Mouse (Mus musculus): Measurements from ENCODE around the gene Ppfibp1. TPM values are rescaled to one million over a fixed set of nuclear protein-coding genes. Genes with fewer than 3 reads are reported as not detected.
A peak's percentile ranks its signal among the peaks of the same experiment; 100 is the strongest.

Gene Ppfibp1
- polyA plus RNA-seq, 1 experiment from 2014 or later: 138 TPM

- DNase-seq (ENCODE audit: low read depth, low spot score) (no peak), ATAC-seq (no peak)
- no peak for TF ChIP-seq CTCF (IDR thresholded peaks at IDR 0.05)
- H3K27me3 ChIP-seq: no peaks in the 10 kb centered on the region
- in situ Hi-C loops (cut with MboI; ENCODE audit: low pct_unique_long_range_greater_than_20kb): loop anchor here (5.0 kb wide), 1 partner anchor 68 kb away; no protein-coding TSS in a partner anchor
- ChIA-PET POLR2A (no interaction called here), CTCF (interaction anchor here (0.6 to 1.4 kb wide), 2 partner anchors 11 to 21 kb away, joined by 3 to 4 read pairs; no protein-coding TSS in a partner anchor)
Measured at GRCm38 (mm10) chr6:146949682-146950453, 61.6 kb downstream of the Ppfibp1 start.

DNA sequence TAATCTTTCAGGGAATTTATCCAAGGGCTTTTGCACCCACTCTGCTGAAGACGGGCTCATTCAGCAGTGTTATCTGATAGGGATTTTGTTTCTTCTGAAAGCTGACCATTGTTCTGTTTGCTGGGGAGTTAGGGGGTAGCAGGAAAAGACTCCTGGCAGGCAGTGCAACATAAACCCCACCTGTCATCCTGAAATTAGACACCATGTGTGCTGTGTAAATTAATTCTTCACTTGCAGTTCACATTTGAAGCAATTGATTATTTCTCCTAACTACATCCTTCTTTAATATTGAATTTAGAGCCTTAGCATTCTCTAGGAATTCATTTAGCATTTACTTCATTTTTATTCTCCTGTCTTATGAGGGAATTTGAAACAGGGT lies 62.2 kb downstream of the Ppfibp1 start:
- in situ Hi-C loops (cut with MboI; ENCODE audit: low pct_unique_long_range_greater_than_20kb): loop anchor here (5.0 kb wide), 1 partner anchor 68 kb away; no protein-coding TSS in a partner anchor
- no peaks in the 10 kb centered on the region for H3K27me3 ChIP-seq
- POLR2A ChIA-PET: no interaction called here
- no peak for DNase-seq (ENCODE audit: low read depth, low spot score)
- ATAC-seq: no peak
- CTCF ChIA-PET: interaction anchor here (0.9 to 1.2 kb wide), 3 partner anchors 12 to 117 kb away, joined by 3 to 4 read pairs (median 3); partner anchors contain the start of gene Ppfibp1
- TF ChIP-seq CTCF (IDR thresholded peaks at IDR 0.05): no peak

DNA sequence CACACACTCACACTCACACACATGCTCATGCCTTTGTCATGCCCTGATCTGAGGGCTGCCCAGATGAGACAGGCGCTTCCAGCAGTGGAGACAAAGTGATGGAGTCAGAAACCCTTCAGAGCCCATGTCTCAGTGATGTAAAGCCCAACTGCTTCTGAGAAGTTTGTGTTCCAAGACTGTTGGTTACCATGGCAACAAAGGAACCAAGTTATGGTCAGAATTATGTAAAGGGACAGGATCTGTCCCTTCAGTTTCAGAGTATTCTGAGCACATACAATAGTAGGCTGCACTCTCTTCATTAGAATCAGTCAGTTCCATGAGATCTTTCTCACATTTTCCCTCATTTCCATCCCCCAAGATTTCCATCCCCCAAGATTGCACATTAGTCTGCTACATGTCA lies 66.0 kb downstream of the Ppfibp1 start, which contains the start of gene 1700034J05Rik:
Gene 1700034J05Rik (minus strand): TSS at position 165 of the 400 bp plus-strand sequence.
- in situ Hi-C loops (cut with MboI; ENCODE audit: low pct_unique_long_range_greater_than_20kb): loop anchor here (5.0 kb wide), 1 partner anchor 72 kb away; no protein-coding TSS in a partner anchor
- no peak for DNase-seq (ENCODE audit: low read depth, low spot score)
- no peak for TF ChIP-seq CTCF (IDR thresholded peaks at IDR 0.05)
- POLR2A ChIA-PET: no interaction called here
- no peaks in the 10 kb centered on the region for H3K27me3 ChIP-seq
- CTCF ChIA-PET: no interaction called here
- no peak for ATAC-seq

DNA sequence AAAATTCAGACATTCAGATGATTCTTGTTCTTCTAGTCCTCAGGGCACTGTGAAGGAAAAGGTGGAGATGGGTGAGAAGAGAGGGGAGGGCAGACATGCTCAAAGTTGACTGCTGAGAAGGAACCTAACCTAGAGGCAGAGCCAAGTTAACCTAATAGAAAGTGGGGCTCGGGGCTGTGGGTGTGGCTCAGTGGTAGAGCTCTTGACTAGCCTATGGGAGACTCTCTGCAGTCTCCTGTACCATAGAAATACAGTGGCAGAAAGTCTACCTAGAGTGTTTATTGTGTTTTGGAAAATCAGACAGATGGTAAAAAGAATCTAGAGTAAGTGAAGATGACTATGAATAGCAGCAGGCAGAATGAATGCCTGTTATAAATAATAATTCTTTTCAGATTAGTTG lies 67.2 kb downstream of the Ppfibp1 start:
- ChIA-PET CTCF (interaction anchor here (1.8 kb wide), 1 partner anchor 17 kb away, joined by 6 read pairs; no protein-coding TSS in a partner anchor), POLR2A (no interaction called here)
- in situ Hi-C loops (cut with MboI; ENCODE audit: low pct_unique_long_range_greater_than_20kb): no loop called here
- no peaks in the 10 kb centered on the region for H3K27me3 ChIP-seq
- ATAC-seq (no peak), DNase-seq (ENCODE audit: low read depth, low spot score) (no peak)
- no peak for TF ChIP-seq CTCF (IDR thresholded peaks at IDR 0.05)

- POLR2A ChIA-PET: interaction anchor here (1.5 kb wide), 1 partner anchor 9 kb away, joined by 3 read pairs; no protein-coding TSS in a partner anchor
- H3K27me3 ChIP-seq: no peaks in the 10 kb centered on the region
- CTCF ChIA-PET: interaction anchor here (1.8 kb wide), 1 partner anchor 18 kb away, joined by 6 read pairs; no protein-coding TSS in a partner anchor
- no peak for TF ChIP-seq CTCF (IDR thresholded peaks at IDR 0.05)
- in situ Hi-C loops (cut with MboI; ENCODE audit: low pct_unique_long_range_greater_than_20kb): no loop called here
- DNase-seq (ENCODE audit: low read depth, low spot score) (no peak), ATAC-seq (peak; percentile 37)
Measured at GRCm38 (mm10) chr6:146955896-146956295, 67.6 kb downstream of the Ppfibp1 start.

GRCm38 (mm10) chr6:146956961-146957360 lies 68.7 kb downstream of the Ppfibp1 start:
- DNase-seq (ENCODE audit: low read depth, low spot score) (no peak), ATAC-seq (no peak)
- in situ Hi-C loops (cut with MboI; ENCODE audit: low pct_unique_long_range_greater_than_20kb): no loop called here
- H3K27me3 ChIP-seq: no peaks in the 10 kb centered on the region
- ChIA-PET CTCF (interaction anchor here (0.9 to 1.8 kb wide), 6 partner anchors 9 to 123 kb away, joined by 3 to 6 read pairs (median 4); no protein-coding TSS in a partner anchor), POLR2A (interaction anchor here (1.5 kb wide), 1 partner anchor 8 kb away, joined by 3 read pairs; no protein-coding TSS in a partner anchor)
- no peak for TF ChIP-seq CTCF (IDR thresholded peaks at IDR 0.05)

GRCm38 (mm10) chr6:146958694-146959093 lies 70.4 kb downstream of the Ppfibp1 start:
- CTCF ChIA-PET: interaction anchor here (1.2 to 2.6 kb wide), 5 partner anchors 10 to 86 kb away, joined by 3 to 10 read pairs (median 4); no protein-coding TSS in a partner anchor
- in situ Hi-C loops (cut with MboI; ENCODE audit: low pct_unique_long_range_greater_than_20kb): no loop called here
- no peaks in the 10 kb centered on the region for H3K27me3 ChIP-seq
- DNase-seq (ENCODE audit: low read depth, low spot score) (no peak), ATAC-seq (no peak)
- POLR2A ChIA-PET: interaction anchor here (0.7 kb wide), 1 partner anchor 427 kb away, joined by 3 read pairs; no protein-coding TSS in a partner anchor
- no peak for TF ChIP-seq CTCF (IDR thresholded peaks at IDR 0.05)

DNA sequence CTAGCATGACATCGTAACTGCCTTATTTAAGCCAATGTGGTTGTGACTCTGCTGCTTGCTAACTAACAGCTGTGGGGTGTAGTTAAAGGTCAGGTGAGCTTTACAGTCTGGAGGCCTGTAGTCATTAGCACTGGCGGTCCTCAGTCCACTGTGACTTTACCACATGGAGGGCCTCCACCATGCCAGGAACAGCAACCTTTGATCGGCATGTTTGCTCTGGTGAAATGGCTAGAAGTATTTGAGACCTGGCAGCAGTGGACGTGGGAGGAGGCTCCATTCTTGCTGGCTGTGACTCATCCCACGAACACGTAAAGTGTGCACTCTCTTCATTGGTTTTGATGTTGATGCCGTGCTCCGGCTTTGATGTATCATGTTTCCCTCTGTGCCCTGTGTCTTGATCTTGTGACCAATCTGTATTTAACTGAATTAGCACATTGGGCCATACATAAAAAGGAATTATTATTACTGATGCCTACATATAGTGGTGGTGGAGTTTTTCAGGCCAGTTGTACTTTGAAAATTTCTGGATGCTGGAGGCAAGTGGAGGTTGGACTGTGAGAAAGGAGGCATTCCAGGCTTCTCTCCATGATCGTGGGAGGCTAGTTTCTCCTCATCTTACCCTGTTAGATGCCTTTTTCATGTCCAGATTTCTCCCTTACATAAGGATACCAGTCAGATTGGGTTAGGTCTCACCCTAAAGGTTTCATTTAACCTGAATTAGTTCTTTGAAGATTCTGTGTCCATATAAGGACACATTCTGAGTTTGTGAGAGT lies 71.8 kb downstream of the Ppfibp1 start:
- in situ Hi-C loops (cut with MboI; ENCODE audit: low pct_unique_long_range_greater_than_20kb): no loop called here
- DNase-seq (ENCODE audit: low read depth, low spot score) (peak; percentile 82), ATAC-seq (peak; percentile 91)
- ChIA-PET CTCF (interaction anchor here (1.1 to 2.6 kb wide), 7 partner anchors 11 to 126 kb away, joined by 3 to 10 read pairs (median 4); no protein-coding TSS in a partner anchor), POLR2A (no interaction called here)
- TF ChIP-seq CTCF (IDR thresholded peaks at IDR 0.05): no peak
- no peaks in the 10 kb centered on the region for H3K27me3 ChIP-seq

DNA sequence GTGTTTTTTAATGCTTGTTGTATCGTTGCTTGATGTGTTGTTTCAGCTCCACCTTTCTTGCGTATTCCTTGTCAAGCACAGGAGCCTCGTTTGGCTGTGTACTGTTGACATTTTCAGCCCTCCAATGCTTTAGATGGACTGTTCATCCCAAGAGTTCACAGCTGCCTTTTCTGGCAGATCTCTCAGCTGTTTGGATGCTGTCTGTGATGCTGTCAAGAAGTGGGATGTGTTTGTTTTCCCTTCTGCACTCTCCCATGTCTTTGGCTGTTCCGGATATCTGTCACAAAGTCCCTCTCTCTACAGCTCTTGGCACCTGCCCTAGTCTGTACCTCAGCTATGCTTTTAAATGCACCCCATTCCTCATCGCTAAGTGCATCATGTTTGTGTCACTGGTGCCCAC lies 72.7 kb downstream of the Ppfibp1 start:
- DNase-seq (ENCODE audit: low read depth, low spot score): no peak
- ATAC-seq: no peak
- POLR2A ChIA-PET: no interaction called here
- in situ Hi-C loops (cut with MboI; ENCODE audit: low pct_unique_long_range_greater_than_20kb): no loop called here
- no peaks in the 10 kb centered on the region for H3K27me3 ChIP-seq
- no peak for TF ChIP-seq CTCF (IDR thresholded peaks at IDR 0.05)
- CTCF ChIA-PET: interaction anchor here (0.7 to 2.6 kb wide), 5 partner anchors 11 to 127 kb away, joined by 3 to 10 read pairs (median 4); no protein-coding TSS in a partner anchor

GRCm38 (mm10) chr6:146961832-146962481 lies 73.7 kb downstream of the Ppfibp1 start:
- H3K27me3 ChIP-seq: no peaks in the 10 kb centered on the region
- in situ Hi-C loops (cut with MboI; ENCODE audit: low pct_unique_long_range_greater_than_20kb): no loop called here
- DNase-seq (ENCODE audit: low read depth, low spot score) (no peak), ATAC-seq (no peak)
- ChIA-PET CTCF (interaction anchor here (0.7 to 1.7 kb wide), 3 partner anchors 29 to 58 kb away, joined by 3 to 5 read pairs (median 3); no protein-coding TSS in a partner anchor), POLR2A (interaction anchor here (1.0 kb wide), 1 partner anchor 65 kb away, joined by 3 read pairs; no protein-coding TSS in a partner anchor)
- TF ChIP-seq CTCF (IDR thresholded peaks at IDR 0.05): no peak

Data from Patski (cell line).